Mouse (Mus musculus): ENCODE data around the gene Rpl9. TPM values are rescaled to one million over a fixed set of nuclear protein-coding genes. Genes with fewer than 3 reads are reported as not detected.
A peak's percentile ranks its signal among the peaks of the same experiment; 100 is the strongest.

Rpl9 gene
- total RNA-seq, 2 experiments from 2014 or later, result 502 to 606 TPM

DNA sequence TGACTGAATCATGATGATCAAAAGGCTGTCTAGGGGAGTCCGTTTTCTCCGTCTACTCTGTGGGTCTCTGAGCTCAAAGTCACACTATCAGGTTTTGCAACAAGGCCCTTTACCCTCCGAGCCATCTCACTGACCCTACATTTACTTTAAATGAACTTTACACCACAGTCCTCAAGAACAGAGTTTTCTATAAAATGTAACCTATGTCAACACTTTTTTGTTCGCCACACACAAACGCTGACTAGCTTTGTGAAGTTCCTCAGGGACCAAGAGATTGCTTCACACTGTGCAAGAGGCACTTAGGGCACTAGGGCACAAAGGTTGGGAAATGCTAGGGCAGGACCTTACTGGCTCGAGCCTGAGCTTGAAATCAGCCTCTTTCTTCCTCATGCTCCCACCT lies 34.4 kb downstream of the Rpl9 start:
- H3K27ac ChIP-seq, result no peak overlapping the region
- intact Hi-C loops (cut with DNase I), result no loop called here
- H3K4me3 ChIP-seq, result no peak overlapping the region
- no peak for DNase-seq
- no peak for TF ChIP-seq CTCF (IDR thresholded peaks at IDR 0.05)

DNA sequence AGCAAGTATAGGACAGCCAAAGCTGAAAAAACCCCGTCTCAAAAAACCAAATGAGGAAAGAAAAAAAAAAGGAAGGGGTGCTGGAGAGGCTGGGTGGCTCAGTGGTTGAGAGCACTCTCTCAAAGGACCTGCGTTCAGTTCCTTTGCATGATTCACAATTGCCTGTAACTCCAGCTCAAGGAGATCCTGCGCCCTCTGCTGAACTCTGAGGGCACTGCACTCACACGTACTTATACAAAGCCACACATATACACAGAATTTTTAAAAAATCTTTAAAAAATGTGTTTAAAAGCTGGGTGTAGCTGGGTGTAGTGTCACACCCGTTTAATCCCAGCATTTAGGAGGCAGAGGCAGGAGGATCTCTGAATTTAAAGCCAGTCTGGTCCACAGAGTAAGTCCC lies 36.3 kb downstream of the Rpl9 start:
- Histone ChIP-seq H3K27ac (no peak overlapping the region), H3K4me3 (no peak overlapping the region)
- intact Hi-C loops (cut with DNase I), result no loop called here
- DNase-seq, result no peak
- TF ChIP-seq CTCF (IDR thresholded peaks at IDR 0.05), result peak; percentile 12; the same call in 1 of the 2 replicates

DNA sequence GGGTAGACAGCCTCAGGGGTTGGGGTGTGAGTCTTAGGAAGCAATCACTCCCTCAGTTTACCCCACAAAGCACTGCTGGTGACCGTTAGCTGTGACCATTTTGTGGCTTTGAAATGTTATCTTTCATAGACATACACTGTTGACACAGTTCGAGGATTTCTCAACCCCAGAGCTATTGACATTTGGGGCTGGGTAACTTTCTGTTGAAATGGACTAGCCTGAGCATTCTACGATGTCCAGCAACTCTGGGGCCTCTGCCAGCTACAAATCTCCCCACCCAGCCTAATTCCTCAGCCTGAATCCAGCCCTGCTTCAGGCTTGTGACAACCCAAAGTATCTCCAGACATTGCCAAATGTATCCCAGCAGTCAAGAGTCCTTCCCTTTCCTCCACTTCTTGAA lies 37.1 kb downstream of the Rpl9 start:
- no peak overlapping the region for H3K27ac ChIP-seq
- H3K4me3 ChIP-seq, result no peak overlapping the region
- no peak for DNase-seq
- intact Hi-C loops (cut with DNase I), result no loop called here
- no peak for TF ChIP-seq CTCF (IDR thresholded peaks at IDR 0.05)

DNA sequence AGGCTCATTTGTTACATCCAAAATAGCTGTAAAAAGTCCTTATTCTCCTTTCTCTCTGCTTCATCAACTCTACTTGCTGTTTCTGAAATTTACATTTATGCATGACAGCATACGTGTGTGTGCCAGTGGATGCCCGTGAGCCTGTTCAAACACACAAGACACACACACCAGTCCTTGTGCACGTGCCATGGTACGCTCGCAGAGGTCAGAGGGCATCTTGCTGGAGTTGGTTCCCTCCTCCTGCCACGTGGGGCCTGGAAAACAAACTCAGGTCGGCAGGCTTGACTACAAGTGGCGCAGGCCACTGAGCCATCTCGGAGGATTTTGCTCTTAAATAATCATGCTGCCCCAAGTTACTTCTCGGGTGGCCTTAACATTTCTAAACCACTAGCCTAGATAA lies 40.7 kb downstream of the Rpl9 start:
- Histone ChIP-seq H3K4me3 (no peak overlapping the region), H3K27ac (no peak overlapping the region)
- intact Hi-C loops (cut with DNase I), result no loop called here
- TF ChIP-seq CTCF (IDR thresholded peaks at IDR 0.05), result no peak
- DNase-seq, result no peak

DNA sequence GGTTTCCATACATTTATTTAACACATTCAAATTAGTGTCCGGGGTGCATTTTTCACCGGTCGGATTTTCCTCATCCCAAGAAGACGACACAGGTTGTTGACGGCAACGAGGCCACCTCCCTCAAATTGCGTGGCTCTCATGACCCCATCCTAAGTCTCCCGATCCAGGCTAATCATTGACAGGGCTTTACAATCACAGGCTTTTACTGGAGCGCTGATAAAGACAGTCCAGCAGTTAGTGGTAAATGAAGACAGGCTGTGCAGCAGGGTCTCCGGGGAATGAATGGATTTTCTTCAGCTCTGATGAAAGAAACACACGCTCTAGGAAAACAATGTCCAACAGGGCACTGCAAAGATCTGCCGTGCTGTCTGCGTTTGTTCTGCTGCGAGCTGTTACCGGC lies 43.1 kb downstream of the Rpl9 start, which contains the start of gene Klb:
Gene Klb (plus strand): TSS at position 147 of the 400 bp plus-strand sequence.
- no peak for TF ChIP-seq CTCF (IDR thresholded peaks at IDR 0.05)
- no peak for DNase-seq
- intact Hi-C loops (cut with DNase I), result no loop called here
- Histone ChIP-seq H3K27ac (no peak within 1 kb of the TSS), H3K4me3 (no peak within 1 kb of the TSS)

DNA sequence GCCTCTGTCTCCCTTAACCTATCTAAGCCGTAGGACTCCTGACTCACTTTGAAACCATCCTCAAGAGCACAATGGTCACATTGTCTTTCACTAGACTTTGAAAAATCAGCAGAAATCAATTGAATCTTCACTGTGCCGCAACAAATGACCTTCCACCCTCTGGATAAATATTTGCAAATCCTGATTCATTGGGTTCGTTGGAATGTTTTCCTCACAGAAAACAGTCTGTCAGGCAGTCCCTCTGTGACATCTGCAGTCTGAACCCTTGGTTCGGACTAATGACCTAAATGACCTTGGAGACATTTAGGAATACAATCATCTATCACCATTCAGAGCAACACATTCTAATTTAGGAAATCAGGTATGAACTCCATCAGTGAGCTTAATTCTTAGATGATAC lies 51.1 kb downstream of the Rpl9 start:
- H3K27ac ChIP-seq, result no peak overlapping the region
- intact Hi-C loops (cut with DNase I), result loop anchor here (5.0 kb wide), 1 partner anchor 357 kb away; the partner anchor contains the start of gene Pds5a
- H3K4me3 ChIP-seq, result no peak overlapping the region
- no peak for TF ChIP-seq CTCF (IDR thresholded peaks at IDR 0.05)
- no peak for DNase-seq

DNA sequence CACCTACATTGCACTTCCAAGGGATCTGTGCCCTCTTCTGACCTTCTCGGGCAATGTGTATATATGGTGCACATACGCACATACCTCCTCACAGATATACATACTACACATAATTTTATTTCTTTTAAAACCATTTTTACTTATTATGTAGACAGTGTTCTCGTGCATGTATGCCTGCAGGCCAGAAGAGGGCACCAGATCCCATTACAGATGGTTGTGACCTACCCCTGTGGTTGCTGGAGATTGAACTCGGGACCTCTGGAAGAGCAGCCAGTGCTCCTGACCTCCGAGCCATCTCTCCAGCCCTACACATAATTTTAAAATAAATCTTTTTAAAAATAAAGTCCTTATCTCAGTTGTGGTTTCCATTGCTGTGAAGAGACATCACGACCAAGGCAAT lies 52.9 kb downstream of the Rpl9 start:
- Histone ChIP-seq H3K27ac (no peak overlapping the region), H3K4me3 (no peak overlapping the region)
- intact Hi-C loops (cut with DNase I), result no loop called here
- no peak for DNase-seq
- TF ChIP-seq CTCF (IDR thresholded peaks at IDR 0.05), result peak; percentile 50

Other genes starting within 250 kb of the Rpl9 start
- gene Wdr19, start 191.7 kb downstream of the Rpl9 start, total RNA-seq (2021), result 1 to 10 TPM in 1 of 2 experiments, under 1 TPM in 1; 0.95 to 1.7 TPM
- 10 to 100 TPM; 26.3 to 27.7 TPM for gene Rfc1, start 55.8 kb downstream of the Rpl9 start, total RNA-seq (2021)
- under 1 TPM in 1 of 2 experiments, not detected in 1; 0.20 TPM for gene Klb, start 43.1 kb downstream of the Rpl9 start, total RNA-seq (2021)
- 10 to 100 TPM; 38.8 to 41.3 TPM for gene Lias, start 53 bp upstream of the Rpl9 start, total RNA-seq (2021)
- gene Ugdh, start 44.5 kb upstream of the Rpl9 start, total RNA-seq (2021), result 10 to 100 TPM in 1 of 2 experiments, 1 to 10 TPM in 1; 5.8 to 12.0 TPM
- gene Gm43552, start 101.4 kb upstream of the Rpl9 start, total RNA-seq (2021), result not detected
- gene Smim14, start 145.7 kb upstream of the Rpl9 start, total RNA-seq (2021), result 10 to 100 TPM; 39.2 to 41.7 TPM
- 10 to 100 TPM; 62.1 to 65.9 TPM for gene Ube2k, start 145.8 kb upstream of the Rpl9 start, total RNA-seq (2021)

Data from gastrocnemius, adult 2 months (tissue).